Mouse (Mus musculus) yolk sac, embryonic 10.5 days (tissue): Measurements from ENCODE around the gene Pak1.
"Not testable (repeated sequence)": the region's sequence is repeated elsewhere in the genome, so short reads cannot be mapped to it uniquely, and the experiment has no call there.

Experiments
- DNase-seq: peaks from one replicate; pipeline ENCODE4 v3.0.0-alpha.2; 2017; ENCODE audit warnings: low spot score

The Pak1 gene

GRCm38 (mm10) chr7:97849557-97849956 lies 61.2 kb downstream of the Pak1 start:
- not testable (repeated sequence) for DNase-seq

- DNase-seq = no peak
Observed at GRCm38 (mm10) chr7:97850331-97850730, 62.0 kb downstream of the Pak1 start.

GRCm38 (mm10) chr7:97863512-97863911 lies 75.2 kb downstream of the Pak1 start:
- DNase-seq = no peak

- DNase-seq = no peak
Observed at GRCm38 (mm10) chr7:97864531-97864930, 76.2 kb downstream of the Pak1 start.

GRCm38 (mm10) chr7:97867866-97868265 lies 79.5 kb downstream of the Pak1 start:
- DNase-seq = no peak

GRCm38 (mm10) chr7:97868766-97869165 lies 80.4 kb downstream of the Pak1 start:
- DNase-seq = no peak

GRCm38 (mm10) chr7:97872396-97872795 lies 84.1 kb downstream of the Pak1 start:
- no peak for DNase-seq

GRCm38 (mm10) chr7:97873317-97873716 lies 85.0 kb downstream of the Pak1 start:
- DNase-seq = no peak

- no peak for DNase-seq
Observed at GRCm38 (mm10) chr7:97877846-97878538, 89.7 kb downstream of the Pak1 start.

- no peak for DNase-seq
Observed at GRCm38 (mm10) chr7:97911646-97912045, 123.3 kb downstream of the Pak1 start.

GRCm38 (mm10) chr7:97914833-97915516 lies 126.6 kb downstream of the Pak1 start:
- DNase-seq = no peak

GRCm38 (mm10) chr7:97919742-97920141 lies 131.4 kb downstream of the Pak1 start, which contains the start of gene Gdpd4:
Gene Gdpd4, plus strand, starts transcription at chr7:97919955.
- DNase-seq = no peak

GRCm38 (mm10) chr7:97925819-97926218 lies 137.5 kb downstream of the Pak1 start:
- DNase-seq = no peak

GRCm38 (mm10) chr7:97926978-97927377 lies 138.6 kb downstream of the Pak1 start:
- no peak for DNase-seq

- DNase-seq = no peak
Observed at GRCm38 (mm10) chr7:97944485-97944884, 156.1 kb downstream of the Pak1 start.
